Mouse (Mus musculus): ENCODE results near the gene Fam83e. TPM values are rescaled to one million over a fixed set of nuclear protein-coding genes. Genes with fewer than 3 reads are reported as not detected.

The Fam83e gene
- polyA plus RNA-seq, 1 experiment from 2014 or later = 21.6 TPM

DNA sequence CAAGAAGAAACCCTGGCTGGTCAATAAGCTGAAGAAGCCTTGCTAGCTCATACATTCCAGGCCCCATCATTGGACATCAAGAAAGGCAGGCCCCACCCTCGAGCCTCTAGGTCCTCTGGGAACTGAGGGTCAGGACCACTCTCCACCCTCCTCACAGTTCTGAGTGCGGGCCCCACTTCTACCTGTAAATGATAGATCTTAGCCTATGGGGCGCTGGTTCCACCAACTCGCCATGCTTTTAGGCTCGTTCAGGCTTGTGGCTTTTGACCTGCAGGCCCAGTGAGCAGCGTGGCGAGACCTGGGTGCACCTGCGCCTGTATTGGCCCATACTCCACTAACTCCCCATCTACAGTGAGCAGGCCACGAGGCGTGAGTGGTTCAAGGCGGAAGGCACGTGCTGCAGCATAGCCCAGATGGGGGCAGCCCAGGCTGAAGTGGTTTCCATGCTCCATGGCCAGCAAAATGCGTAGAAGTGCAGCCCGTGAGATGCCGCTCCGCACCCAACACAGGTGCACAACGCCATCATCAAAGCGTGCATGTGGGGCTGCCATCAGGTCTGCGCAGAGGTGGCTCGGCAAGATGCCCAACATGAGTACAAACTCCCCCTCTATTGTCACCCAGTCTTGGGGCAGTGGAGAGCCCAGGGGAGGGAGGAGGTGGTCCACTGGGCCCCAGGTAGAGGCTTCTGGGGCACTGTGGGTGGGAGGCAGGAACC lies 10.4 kb upstream of the Fam83e start:
- peak; percentile 14 for DNase-seq (ENCODE audit: low spot score)
- 85% methylated on average over 20 of the region's 20 CpGs for WGBS
- H3K4me3 ChIP-seq (ENCODE audit: low read depth, low read length) = no peak overlapping the region
- H3K9me3 ChIP-seq (ENCODE audit: control insufficient read depth, low read length) = no peaks in the 10 kb centered on the region
- no peak for ATAC-seq (ENCODE audit: low FRiP score, low TSS enrichment)
- peaks cover 27% of the 10 kb centered on the region for H3K36me3 ChIP-seq (ENCODE audit: control insufficient read depth, insufficient read depth, low read length)
- no peak for TF ChIP-seq EP300 (optimal IDR thresholded peaks at IDR 0.05)
- TF ChIP-seq CTCF (IDR thresholded peaks at IDR 0.05; ENCODE audit: low read depth) = no peak
- no peak overlapping the region for H3K27ac ChIP-seq (replicated peaks)
- H3K27me3 ChIP-seq (ENCODE audit: control insufficient read depth, insufficient read depth, low read length) = no peaks in the 10 kb centered on the region
- no peak overlapping the region for H3K9ac ChIP-seq (ENCODE audit: low read length)
- H3K4me2 ChIP-seq (replicated peaks; ENCODE audit: low read depth) = no peak overlapping the region
- H3K4me1 ChIP-seq (replicated peaks; ENCODE audit: control insufficient read depth, insufficient read depth) = peaks cover 13% of the 10 kb centered on the region; the same call in 1 of the 2 replicates

DNA sequence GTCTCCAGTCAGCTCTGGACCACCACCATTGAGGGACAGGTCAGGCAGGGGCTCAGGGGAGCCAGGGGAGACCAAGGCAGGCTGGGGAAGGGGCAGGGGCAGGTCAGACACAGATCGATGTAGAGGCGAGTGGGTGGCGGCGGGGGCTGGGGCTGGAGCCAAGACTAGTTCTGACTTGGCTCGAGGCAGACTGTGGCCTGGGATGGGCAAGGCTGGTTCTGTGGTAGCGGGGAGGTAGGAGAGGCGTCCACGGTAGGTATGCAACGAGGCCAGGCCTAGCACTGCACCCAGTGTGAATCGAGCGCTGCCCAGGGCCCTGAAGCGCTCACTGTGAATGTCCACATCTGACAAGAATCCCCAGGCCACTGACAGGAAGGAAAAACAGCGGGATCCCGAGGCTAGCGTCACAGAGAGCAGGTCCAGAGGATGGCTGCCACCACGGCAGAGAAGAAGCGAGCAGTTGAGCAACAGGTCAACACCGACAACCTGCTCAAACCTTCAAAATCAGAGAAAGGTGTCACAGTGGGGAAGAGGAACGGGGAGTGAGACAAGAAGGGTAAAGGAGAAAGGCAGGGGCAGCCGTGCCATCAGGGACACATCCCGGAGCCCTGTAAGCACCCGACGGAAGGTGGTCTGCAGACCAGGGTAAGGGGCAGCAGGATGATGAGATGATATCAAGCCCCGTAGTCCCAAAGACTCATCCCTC lies 9.5 kb upstream of the Fam83e start:
- H3K27ac ChIP-seq (replicated peaks) = no peak overlapping the region

DNA sequence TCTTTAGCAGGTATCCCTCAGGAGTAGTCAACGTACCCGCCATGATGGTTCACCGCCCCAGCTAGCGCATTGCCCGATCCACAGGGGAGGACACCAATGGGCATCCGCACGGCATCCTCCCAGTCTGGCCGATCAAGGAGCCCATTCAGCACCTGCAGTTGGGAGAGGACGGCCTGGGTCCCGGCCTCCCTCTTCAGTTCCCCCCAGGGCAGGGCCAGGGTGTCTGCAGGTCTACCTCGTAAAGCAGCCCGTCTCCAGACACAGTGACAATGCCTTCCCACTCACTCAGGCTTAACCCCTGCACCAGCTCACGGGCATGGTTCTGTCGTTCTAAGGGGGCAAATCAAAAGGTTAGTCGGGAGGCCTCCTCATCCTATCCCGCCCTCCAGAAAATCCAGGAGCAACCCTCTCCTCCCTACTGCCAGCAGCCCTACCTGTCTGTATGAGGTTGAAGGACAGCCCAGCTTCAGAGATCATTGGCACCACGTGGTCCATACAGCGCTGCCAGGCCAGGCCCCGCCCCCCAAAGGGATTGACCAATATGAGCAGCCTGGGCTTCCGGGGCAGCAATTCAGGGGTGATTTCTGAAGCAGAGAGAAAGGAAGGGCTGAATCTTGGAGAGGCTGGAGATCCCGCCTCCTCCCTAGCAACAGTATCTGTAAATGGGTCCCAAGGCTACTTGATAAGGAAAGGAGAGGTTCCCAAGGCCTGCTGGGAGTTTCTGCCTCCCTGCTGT lies 8.8 kb upstream of the Fam83e start:
- H3K9me3 ChIP-seq (ENCODE audit: control insufficient read depth, low read length) = no peaks in the 10 kb centered on the region
- DNase-seq (ENCODE audit: low spot score) (peak; percentile 94), ATAC-seq (ENCODE audit: low FRiP score, low TSS enrichment) (peak; percentile 57)
- no peak overlapping the region for H3K4me3 ChIP-seq (ENCODE audit: low read depth, low read length)
- TF ChIP-seq CTCF (IDR thresholded peaks at IDR 0.05; ENCODE audit: low read depth) = no peak
- no peak for TF ChIP-seq EP300 (optimal IDR thresholded peaks at IDR 0.05)
- H3K36me3 ChIP-seq (ENCODE audit: control insufficient read depth, insufficient read depth, low read length) = peaks cover 27% of the 10 kb centered on the region
- H3K4me1 ChIP-seq (replicated peaks; ENCODE audit: control insufficient read depth, insufficient read depth) = peaks cover 20% of the 10 kb centered on the region
- 78% methylated on average over 19 of the region's 21 CpGs for WGBS
- no peaks in the 10 kb centered on the region for H3K27me3 ChIP-seq (ENCODE audit: control insufficient read depth, insufficient read depth, low read length)
- no peak overlapping the region for H3K9ac ChIP-seq (ENCODE audit: low read length)
- H3K4me2 ChIP-seq (replicated peaks; ENCODE audit: low read depth) = no peak overlapping the region
- no peak overlapping the region; the same call in 1 of the 2 replicates for H3K27ac ChIP-seq (replicated peaks)

More for the DNA sequence above, 9.5 kb upstream of the Fam83e start:
- Histone ChIP-seq H3K27me3 (ENCODE audit: control insufficient read depth, insufficient read depth, low read length) (no peaks in the 10 kb centered on the region), H3K4me3 (ENCODE audit: low read depth, low read length) (no peak overlapping the region), H3K9ac (ENCODE audit: low read length) (no peak overlapping the region), H3K36me3 (ENCODE audit: control insufficient read depth, insufficient read depth, low read length) (peaks cover 27% of the 10 kb centered on the region), H3K4me1 (replicated peaks; ENCODE audit: control insufficient read depth, insufficient read depth) (peaks cover 19% of the 10 kb centered on the region), H3K4me2 (replicated peaks; ENCODE audit: low read depth) (no peak overlapping the region), H3K9me3 (ENCODE audit: control insufficient read depth, low read length) (no peaks in the 10 kb centered on the region)
- ATAC-seq (ENCODE audit: low FRiP score, low TSS enrichment) = no peak
- WGBS = 88% methylated on average over 23 of the region's 24 CpGs
- TF ChIP-seq CTCF (IDR thresholded peaks at IDR 0.05; ENCODE audit: low read depth) = no peak
- no peak for TF ChIP-seq EP300 (optimal IDR thresholded peaks at IDR 0.05)
- no peak for DNase-seq (ENCODE audit: low spot score)

DNA sequence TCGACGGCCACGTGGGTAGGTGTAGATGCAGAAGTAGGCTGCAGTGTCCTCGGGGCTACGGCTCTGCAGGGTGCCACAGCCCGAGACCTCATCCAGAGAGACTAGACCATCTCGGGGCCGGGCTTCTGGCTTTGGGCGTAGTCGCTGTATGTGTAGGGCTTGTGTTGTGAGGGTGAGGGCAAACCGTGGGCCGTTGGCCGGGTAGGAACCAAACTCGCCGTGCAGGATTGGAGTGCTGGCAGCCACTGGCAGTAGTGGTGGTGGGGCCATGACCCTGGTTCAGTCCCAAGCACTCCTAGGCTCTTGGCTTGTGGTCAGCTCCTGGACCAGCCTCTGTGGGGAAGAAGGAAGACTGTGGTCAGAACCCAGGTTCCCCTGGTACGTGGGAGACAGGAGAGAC lies 7.6 kb upstream of the Fam83e start:
- no peaks in the 10 kb centered on the region for H3K27me3 ChIP-seq (ENCODE audit: control insufficient read depth, insufficient read depth, low read length)
- H3K4me1 ChIP-seq (replicated peaks; ENCODE audit: control insufficient read depth, insufficient read depth) = peaks cover 17% of the 10 kb centered on the region
- H3K4me2 ChIP-seq (replicated peaks; ENCODE audit: low read depth) = peak overlapping the region; percentile 91
- peaks cover 27% of the 10 kb centered on the region for H3K36me3 ChIP-seq (ENCODE audit: control insufficient read depth, insufficient read depth, low read length)
- ATAC-seq (ENCODE audit: low FRiP score, low TSS enrichment) (no peak), DNase-seq (ENCODE audit: low spot score) (peak; percentile 41)
- H3K9me3 ChIP-seq (ENCODE audit: control insufficient read depth, low read length) = no peaks in the 10 kb centered on the region
- peak overlapping the region; percentile 67; the same call in 1 of the 2 replicates for H3K4me3 ChIP-seq (ENCODE audit: low read depth, low read length)
- no peak for TF ChIP-seq CTCF (IDR thresholded peaks at IDR 0.05; ENCODE audit: low read depth)
- no peak for TF ChIP-seq EP300 (optimal IDR thresholded peaks at IDR 0.05)
- 80% methylated on average over 16 of the region's 16 CpGs for WGBS
- peak overlapping the region; percentile 87; the same call in 1 of the 2 replicates for H3K9ac ChIP-seq (ENCODE audit: low read length)
- peak overlapping the region; percentile 82 for H3K27ac ChIP-seq (replicated peaks)

DNA sequence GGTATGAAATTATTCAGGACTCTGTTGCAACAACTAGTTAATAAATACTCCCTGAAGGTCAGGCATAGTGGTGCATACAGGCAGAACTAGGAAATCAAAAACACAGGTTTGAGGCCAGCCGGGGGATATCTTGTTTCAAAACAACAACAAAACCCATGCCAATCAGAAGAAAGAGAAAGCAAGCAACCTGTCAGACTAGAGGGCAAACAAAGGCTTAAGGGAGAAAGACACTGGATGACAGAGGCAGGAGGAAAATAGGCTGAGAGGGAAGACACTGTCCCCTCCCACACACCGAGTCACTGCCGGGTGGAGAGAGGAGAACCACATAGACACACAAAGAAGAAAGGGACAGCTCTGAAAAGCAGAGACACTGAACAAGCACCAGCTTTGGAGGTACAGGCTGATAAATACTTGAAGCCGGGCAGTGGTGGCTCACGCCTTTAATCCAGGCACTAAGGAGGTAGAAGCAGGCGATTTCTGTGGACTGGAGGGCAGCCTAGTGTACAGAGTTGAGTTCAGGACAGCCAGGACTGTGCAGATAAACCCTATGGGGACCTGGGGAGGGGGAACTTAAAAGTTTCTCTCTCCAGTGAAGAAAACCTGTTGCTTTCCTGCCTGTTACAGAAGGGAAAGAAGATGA lies 7.0 kb upstream of the Fam83e start:
- 58% methylated on average over 6 of the region's 6 CpGs for WGBS
- no peak for ATAC-seq (ENCODE audit: low FRiP score, low TSS enrichment)
- TF ChIP-seq EP300 (optimal IDR thresholded peaks at IDR 0.05) (no peak), CTCF (IDR thresholded peaks at IDR 0.05; ENCODE audit: low read depth) (no peak)
- H3K27ac ChIP-seq (replicated peaks) = peak overlapping the region; percentile 82
- H3K36me3 ChIP-seq (ENCODE audit: control insufficient read depth, insufficient read depth, low read length) = peaks cover 27% of the 10 kb centered on the region
- peak; percentile 17 for DNase-seq (ENCODE audit: low spot score)
- peaks cover 13% of the 10 kb centered on the region for H3K4me1 ChIP-seq (replicated peaks; ENCODE audit: control insufficient read depth, insufficient read depth)
- H3K27me3 ChIP-seq (ENCODE audit: control insufficient read depth, insufficient read depth, low read length) = no peaks in the 10 kb centered on the region
- H3K4me3 ChIP-seq (ENCODE audit: low read depth, low read length) = peak overlapping the region; percentile 67
- H3K4me2 ChIP-seq (replicated peaks; ENCODE audit: low read depth) = peak overlapping the region; percentile 91
- peak overlapping the region; percentile 87 for H3K9ac ChIP-seq (ENCODE audit: low read length)
- no peaks in the 10 kb centered on the region for H3K9me3 ChIP-seq (ENCODE audit: control insufficient read depth, low read length)

Measured in stomach, postnatal 0 days (tissue).